Mouse (Mus musculus) neural tube, embryonic 11.5 days (tissue): ENCODE measurements around the gene Rhbdf1. TPM values are rescaled to one million over a fixed set of nuclear protein-coding genes. Genes with fewer than 3 reads are reported as not detected.
"Not testable (repeated sequence)": the region's sequence is repeated elsewhere in the genome, so short reads cannot be mapped to it uniquely, and the experiment has no call there.

Experiments used
- ATAC-seq: fragments of 200-750 bp; cut with Nextera tagmentation; 2 replicates; pipeline ENCODE4 v1.8.0; 2017; ENCODE audit warnings: moderate number of reproducible peaks, mild to moderate bottlenecking, moderate TSS enrichment, moderate library complexity; ENCODE audit not compliant: insufficient read depth, low FRiP score, low TSS enrichment
- DNase-seq: peaks from one replicate; pipeline ENCODE4 v3.0.0-alpha.2; 2015; ENCODE audit warnings: low spot score
- H3K27ac ChIP-seq: fragments of 300-500 bp; sonication (generic); 2 replicates; pipeline ENCODE4 v1.5.1; 2014; ENCODE audit warnings: low read depth, mild to moderate bottlenecking, low read length
- H3K27me3 ChIP-seq: fragments of 300-500 bp; sonication (generic); 2 replicates; pipeline ENCODE4 v1.6.1; 2014; ENCODE audit warnings: mild to moderate bottlenecking, low read length, mixed read lengths; ENCODE audit not compliant: control insufficient read depth, insufficient read depth
- H3K36me3 ChIP-seq: fragments of 300-500 bp; sonication (generic); 2 replicates; pipeline ENCODE4 v1.6.1; 2014; ENCODE audit warnings: mild to moderate bottlenecking, low read length, moderate library complexity, mixed read lengths; ENCODE audit not compliant: control insufficient read depth, insufficient read depth
- H3K4me1 ChIP-seq: fragments of 300-500 bp; sonication (generic); 2 replicates; pipeline ENCODE4 v1.6.1; 2014; ENCODE audit warnings: low read length, mixed read lengths; ENCODE audit not compliant: control insufficient read depth, insufficient read depth
- H3K4me2 ChIP-seq: fragments of 300-500 bp; sonication (generic); 2 replicates; pipeline ENCODE4 v1.6.1; 2014; ENCODE audit warnings: low read depth, mild to moderate bottlenecking, moderate library complexity
- H3K4me3 ChIP-seq: fragments of 300-500 bp; sonication (generic); 2 replicates; pipeline ENCODE4 v1.5.1; 2014; ENCODE audit warnings: low read depth, low read length
- H3K9ac ChIP-seq: fragments of 300-500 bp; sonication (generic); 2 replicates; pipeline ENCODE4 v1.6.1; 2014; ENCODE audit warnings: mild to moderate bottlenecking, low read length
- H3K9me3 ChIP-seq: fragments of 300-500 bp; sonication (generic); 2 replicates; pipeline ENCODE4 v1.6.1; 2016; ENCODE audit warnings: low read length; ENCODE audit not compliant: control insufficient read depth
- WGBS: fragments of 180-500 bp; shearing (Covaris S2); extraction: QIAGEN DNeasy Blood & Tissue Kit; methylation state at CpG from one replicate; pipeline ENCODE4 v1.1.7; 2014; 5-methylcytosine and 5-hydroxymethylcytosine counted together
- polyA plus RNA-seq: library from polyadenylated mRNA; unstranded; fragments of >200 nt; fragmentation: Nextera tagmentation; extraction: Ambion mirVana; gene quantifications from 2 replicates; pipeline ENCODE4 v1.2.1, GENCODE M21; 2014

Rhbdf1 gene
- polyA plus RNA-seq, 1 experiment from 2014 or later, result 24.6 TPM

- ATAC-seq (no peak), DNase-seq (no peak)
- Histone ChIP-seq H3K4me3 (no peak overlapping the region), H3K36me3 (no peaks in the 10 kb centered on the region), H3K9ac (no peak overlapping the region), H3K27ac (no peak overlapping the region), H3K4me2 (no peak overlapping the region), H3K9me3 (no peaks in the 10 kb centered on the region), H3K27me3 (no peaks in the 10 kb centered on the region), H3K4me1 (peaks cover 4% of the 10 kb centered on the region; the same call in 1 of the 2 replicates)
- 85% methylated on average over 11 of the region's 11 CpGs for WGBS
These were observed 20.0 kb downstream of the Rhbdf1 start for GRCm38 (mm10) chr11:32201922-32202685.

- not testable (repeated sequence) for H3K36me3 ChIP-seq, H3K4me2 ChIP-seq, H3K4me3 ChIP-seq, ATAC-seq, H3K27ac ChIP-seq, H3K27me3 ChIP-seq, H3K4me1 ChIP-seq, H3K9me3 ChIP-seq, H3K9ac ChIP-seq, DNase-seq
- 62% methylated on average over 1 of the region's 1 CpGs for WGBS
These were observed 21.1 kb downstream of the Rhbdf1 start for GRCm38 (mm10) chr11:32200992-32201391.

GRCm38 (mm10) chr11:32200075-32200601, 22.0 kb downstream of the Rhbdf1 start, which contains the start of gene Il9r:
Gene Il9r, minus strand, starts transcription at chr11:32200279.
- no peak within 1 kb of the TSS for H3K27ac ChIP-seq
- H3K9ac ChIP-seq, result no peak within 1 kb of the TSS
- 81% methylated on average over 10 of the region's 10 CpGs for WGBS

GRCm38 (mm10) chr11:32199230-32199629, 22.9 kb downstream of the Rhbdf1 start:
- no peak for ATAC-seq
- H3K27ac ChIP-seq, result no peak overlapping the region
- H3K9me3 ChIP-seq, result no peaks in the 10 kb centered on the region
- no peaks in the 10 kb centered on the region for H3K36me3 ChIP-seq
- no peak overlapping the region for H3K4me2 ChIP-seq
- H3K9ac ChIP-seq, result no peak overlapping the region
- H3K4me3 ChIP-seq, result no peak overlapping the region
- DNase-seq, result no peak
- H3K27me3 ChIP-seq, result no peaks in the 10 kb centered on the region
- 54% methylated on average over 6 of the region's 6 CpGs for WGBS
- H3K4me1 ChIP-seq, result no peaks in the 10 kb centered on the region

More at GRCm38 (mm10) chr11:32200075-32200601, 22.0 kb downstream of the Rhbdf1 start, which contains the start of gene Il9r:
- no peaks in the 10 kb centered on the region for H3K4me1 ChIP-seq
- H3K4me2 ChIP-seq, result no peak within 1 kb of the TSS
- ATAC-seq, result no peak
- H3K9me3 ChIP-seq, result no peaks in the 10 kb centered on the region
- DNase-seq, result no peak
- H3K27me3 ChIP-seq, result no peaks in the 10 kb centered on the region
- H3K4me3 ChIP-seq, result no peak within 1 kb of the TSS
- no peaks in the 10 kb centered on the region for H3K36me3 ChIP-seq

GRCm38 (mm10) chr11:32198256-32198955, 23.7 kb downstream of the Rhbdf1 start:
- no peak for ATAC-seq
- no peak overlapping the region for H3K4me3 ChIP-seq
- DNase-seq, result no peak
- no peak overlapping the region for H3K9ac ChIP-seq
- H3K36me3 ChIP-seq, result no peaks in the 10 kb centered on the region
- H3K9me3 ChIP-seq, result no peaks in the 10 kb centered on the region
- H3K4me1 ChIP-seq, result no peaks in the 10 kb centered on the region
- H3K27me3 ChIP-seq, result no peaks in the 10 kb centered on the region
- WGBS, result 80% methylated on average over 13 of the region's 14 CpGs
- no peak overlapping the region for H3K27ac ChIP-seq
- H3K4me2 ChIP-seq, result no peak overlapping the region

GRCm38 (mm10) chr11:32197766-32198165, 24.3 kb downstream of the Rhbdf1 start:
- Histone ChIP-seq H3K9me3 (no peaks in the 10 kb centered on the region), H3K4me2 (no peak overlapping the region), H3K4me1 (no peaks in the 10 kb centered on the region), H3K27ac (no peak overlapping the region), H3K4me3 (no peak overlapping the region), H3K9ac (no peak overlapping the region), H3K27me3 (no peaks in the 10 kb centered on the region), H3K36me3 (no peaks in the 10 kb centered on the region)
- WGBS, result 41% methylated on average over 3 of the region's 3 CpGs
- ATAC-seq (no peak), DNase-seq (no peak)

- 63% methylated on average over 6 of the region's 6 CpGs for WGBS
- no peak for DNase-seq
- no peaks in the 10 kb centered on the region for H3K36me3 ChIP-seq
- H3K9me3 ChIP-seq, result no peaks in the 10 kb centered on the region
- H3K27ac ChIP-seq, result no peak overlapping the region
- H3K27me3 ChIP-seq, result no peaks in the 10 kb centered on the region
- H3K9ac ChIP-seq, result no peak overlapping the region
- no peak overlapping the region for H3K4me2 ChIP-seq
- no peaks in the 10 kb centered on the region for H3K4me1 ChIP-seq
- H3K4me3 ChIP-seq, result no peak overlapping the region
- no peak for ATAC-seq
These were observed 25.4 kb downstream of the Rhbdf1 start for GRCm38 (mm10) chr11:32196727-32197126.

- 55% methylated on average over 11 of the region's 11 CpGs for WGBS
- no peaks in the 10 kb centered on the region for H3K4me1 ChIP-seq
These were observed 26.1 kb downstream of the Rhbdf1 start for GRCm38 (mm10) chr11:32195867-32196540.

More at GRCm38 (mm10) chr11:32195867-32196540, 26.1 kb downstream of the Rhbdf1 start:
- ATAC-seq (no peak), DNase-seq (no peak)
- Histone ChIP-seq H3K4me2 (no peak overlapping the region), H3K9me3 (no peaks in the 10 kb centered on the region), H3K36me3 (no peaks in the 10 kb centered on the region), H3K4me3 (no peak overlapping the region), H3K9ac (no peak overlapping the region), H3K27me3 (no peaks in the 10 kb centered on the region), H3K27ac (no peak overlapping the region)
